Mouse (Mus musculus): ENCODE data around the gene Gm10358.
"Not testable (repeated sequence)": the region's sequence is repeated elsewhere in the genome, so short reads cannot be mapped to it uniquely, and the experiment has no call there.

Gm10358 gene

GRCm38 (mm10) chr8:75406489-75406888, at the start of gene Gm10358:
Gm10358 (minus strand) TSS chr8:75406589.
- DNase-seq (ENCODE audit: low spot score) = no peak

GRCm38 (mm10) chr8:75448394-75448793, 42.0 kb upstream of the Gm10358 start, which contains the start of gene Iqcm:
Iqcm (plus strand) TSS chr8:75448694.
- DNase-seq (ENCODE audit: low spot score) = no peak

DNA sequence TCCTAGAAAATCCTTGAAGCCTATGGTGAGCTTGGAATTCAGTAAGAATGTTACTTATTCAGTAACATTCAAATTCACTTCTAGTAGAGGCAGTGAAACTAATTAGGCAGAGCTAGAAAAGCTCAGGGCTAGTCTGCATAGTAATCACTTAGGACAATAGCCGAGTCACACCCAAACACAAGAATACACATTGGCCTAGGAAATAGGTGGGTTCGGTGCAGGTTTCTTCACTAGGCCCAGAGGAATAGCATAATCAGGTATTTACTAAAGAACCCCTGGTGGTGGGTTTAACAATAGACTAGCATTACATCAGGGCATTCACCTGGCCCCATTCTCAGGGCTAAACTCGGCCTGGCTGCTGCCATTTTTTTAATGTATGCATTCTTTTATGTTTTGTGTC, 9.3 kb upstream of the Gm10358 start:
- DNase-seq (ENCODE audit: low spot score) = not testable (repeated sequence)

- no peak for DNase-seq (ENCODE audit: low spot score)
Measured at GRCm38 (mm10) chr8:75384770-75385290, 21.6 kb downstream of the Gm10358 start.

- no peak for DNase-seq (ENCODE audit: low spot score)
Measured at GRCm38 (mm10) chr8:75375530-75376123, 30.8 kb downstream of the Gm10358 start.

DNA sequence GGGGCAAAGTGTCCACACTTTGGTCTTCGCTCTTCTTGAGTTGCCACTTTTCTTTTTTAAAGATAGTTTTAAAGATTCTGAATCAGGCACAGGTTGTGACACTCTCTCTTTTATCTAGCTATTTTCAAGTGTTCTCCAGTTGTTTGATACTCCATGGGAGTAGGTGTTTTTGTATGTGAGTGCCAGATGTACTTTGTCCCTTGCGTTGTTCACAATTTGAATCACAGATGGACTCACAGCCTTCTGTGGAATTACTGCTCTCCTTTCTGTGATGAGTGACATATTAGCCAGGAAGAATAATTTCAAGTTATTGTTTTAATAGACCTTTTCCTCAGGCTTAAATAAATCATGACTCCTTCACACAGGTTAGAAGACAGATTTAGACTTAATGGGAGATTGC, 34.4 kb downstream of the Gm10358 start:
- DNase-seq (ENCODE audit: low spot score) = no peak

Measured in yolk sac, embryonic 10.5 days (tissue).